Mouse (Mus musculus): ENCODE measurements around the gene Kif24. TPM values are rescaled to one million over a fixed set of nuclear protein-coding genes. Genes with fewer than 3 reads are reported as not detected.

Gene Kif24
- polyA plus RNA-seq, 1 experiment from 2014 or later: 8.7 TPM

DNA sequence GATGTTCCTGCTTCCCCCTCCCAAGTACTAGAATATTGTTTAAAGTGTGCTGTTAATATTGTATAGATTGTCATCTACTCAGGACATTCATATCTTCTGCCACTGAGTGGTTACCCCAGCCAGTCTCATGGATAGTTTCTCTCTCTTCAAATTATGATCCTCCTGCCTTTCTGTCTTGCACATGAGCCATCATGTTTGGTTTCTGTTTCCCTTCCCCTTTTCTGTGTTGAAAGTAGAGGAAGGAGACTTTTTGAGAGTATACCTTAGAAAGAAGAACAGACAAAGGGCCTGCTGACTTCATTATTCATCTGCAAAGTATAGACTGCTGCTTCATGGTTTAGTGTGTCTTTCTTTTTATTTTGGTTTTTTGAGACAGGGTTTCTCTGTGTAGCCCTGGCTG is 87.1 kb downstream of the Kif24 start:
- H3K4me3 ChIP-seq (ENCODE audit: low read depth, low read length): no peak overlapping the region
- ATAC-seq (replicated peaks; ENCODE audit: insufficient number of reproducible peaks, low FRiP score, low TSS enrichment, low read depth): no peak
- no peaks in the 10 kb centered on the region for H3K27me3 ChIP-seq (ENCODE audit: control insufficient read depth, insufficient read depth, low read length)
- no peak overlapping the region for H3K27ac ChIP-seq (replicated peaks; ENCODE audit: low read depth, low read length)
- peaks cover 2% of the 10 kb centered on the region for H3K36me3 ChIP-seq (replicated peaks; ENCODE audit: control insufficient read depth, insufficient read depth, low read depth, low read length)
- H3K9ac ChIP-seq (replicated peaks; ENCODE audit: low read length): no peak overlapping the region
- DNase-seq (ENCODE audit: low spot score): no peak
- no peak overlapping the region for H3K4me2 ChIP-seq (ENCODE audit: low read depth, low read length)
- H3K4me1 ChIP-seq (ENCODE audit: control insufficient read depth, insufficient read depth, low read length): no peaks in the 10 kb centered on the region
- H3K9me3 ChIP-seq (replicated peaks; ENCODE audit: control insufficient read depth, low read length): no peaks in the 10 kb centered on the region

DNA sequence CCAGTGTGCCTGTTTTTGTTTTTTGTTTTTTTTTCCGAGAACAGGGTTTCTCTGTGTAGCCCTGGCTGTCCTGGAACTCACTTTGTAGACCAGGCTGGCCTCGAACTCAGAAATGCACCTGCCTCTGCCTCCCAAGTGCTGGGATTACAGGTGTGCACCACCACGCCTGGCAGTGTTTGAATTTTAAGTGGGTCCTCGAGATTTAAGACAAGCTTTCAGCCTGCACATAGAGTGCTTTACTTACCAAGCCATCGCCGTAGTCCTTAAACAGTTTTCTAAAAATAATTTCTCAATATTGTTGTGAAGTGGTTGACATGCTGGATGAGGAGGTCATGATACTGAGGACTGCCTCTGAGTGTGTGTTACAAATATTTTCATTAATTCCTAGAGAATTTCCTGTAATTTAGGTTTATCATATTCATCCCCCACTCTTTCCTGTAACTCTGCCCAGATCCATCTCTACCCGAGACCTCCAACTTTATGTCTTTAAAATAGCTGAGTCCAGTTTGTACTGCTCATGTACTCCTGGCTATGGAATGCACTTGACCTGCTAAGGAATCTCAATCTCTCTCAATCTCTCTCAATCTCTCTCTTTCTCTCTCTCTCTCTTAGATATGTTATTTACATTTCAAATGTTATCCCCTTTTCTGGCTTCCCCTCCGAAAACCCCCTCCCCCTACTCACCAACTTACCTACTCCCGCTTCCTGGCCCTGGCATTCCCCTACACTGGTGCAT is 94.8 kb downstream of the Kif24 start:
- Histone ChIP-seq H3K4me2 (ENCODE audit: low read depth, low read length) (no peak overlapping the region), H3K4me1 (ENCODE audit: control insufficient read depth, insufficient read depth, low read length) (no peaks in the 10 kb centered on the region), H3K27me3 (ENCODE audit: control insufficient read depth, insufficient read depth, low read length) (no peaks in the 10 kb centered on the region), H3K9me3 (replicated peaks; ENCODE audit: control insufficient read depth, low read length) (no peaks in the 10 kb centered on the region), H3K9ac (replicated peaks; ENCODE audit: low read length) (no peak overlapping the region), H3K36me3 (replicated peaks; ENCODE audit: control insufficient read depth, insufficient read depth, low read depth, low read length) (no peaks in the 10 kb centered on the region; the same call in none of the 2 replicates), H3K4me3 (ENCODE audit: low read depth, low read length) (no peak overlapping the region), H3K27ac (replicated peaks; ENCODE audit: low read depth, low read length) (no peak overlapping the region)
- WGBS: 95% methylated on average over 9 of the region's 9 CpGs
- no peak for DNase-seq (ENCODE audit: low spot score)
- no peak for ATAC-seq (replicated peaks; ENCODE audit: insufficient number of reproducible peaks, low FRiP score, low TSS enrichment, low read depth)

DNA sequence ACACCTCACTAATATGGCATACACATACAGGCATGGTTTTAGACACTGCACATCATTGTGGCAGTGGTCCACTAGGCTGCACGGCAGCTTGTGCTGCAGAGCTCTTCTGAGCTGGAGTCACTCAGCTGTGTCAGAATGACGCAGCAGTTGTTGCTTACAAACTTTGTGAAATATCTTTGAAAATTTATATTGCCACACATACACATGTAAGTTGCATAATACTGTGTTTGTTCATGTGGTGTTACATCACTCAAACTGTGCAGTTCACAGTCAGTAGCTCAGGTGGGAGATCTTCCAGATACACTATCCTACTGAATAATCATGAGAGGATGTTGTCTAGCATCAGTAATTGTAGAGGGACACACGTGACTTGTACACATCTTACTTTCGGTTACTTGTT is 96.5 kb downstream of the Kif24 start:
- no peak for ATAC-seq (replicated peaks; ENCODE audit: insufficient number of reproducible peaks, low FRiP score, low TSS enrichment, low read depth)
- DNase-seq (ENCODE audit: low spot score): no peak
- H3K4me3 ChIP-seq (ENCODE audit: low read depth, low read length): no peak overlapping the region
- H3K9ac ChIP-seq (replicated peaks; ENCODE audit: low read length): no peak overlapping the region
- no peaks in the 10 kb centered on the region for H3K4me1 ChIP-seq (ENCODE audit: control insufficient read depth, insufficient read depth, low read length)
- H3K27me3 ChIP-seq (ENCODE audit: control insufficient read depth, insufficient read depth, low read length): no peaks in the 10 kb centered on the region
- no peaks in the 10 kb centered on the region; the same call in 1 of the 2 replicates for H3K36me3 ChIP-seq (replicated peaks; ENCODE audit: control insufficient read depth, insufficient read depth, low read depth, low read length)
- H3K27ac ChIP-seq (replicated peaks; ENCODE audit: low read depth, low read length): no peak overlapping the region
- H3K9me3 ChIP-seq (replicated peaks; ENCODE audit: control insufficient read depth, low read length): no peaks in the 10 kb centered on the region
- H3K4me2 ChIP-seq (ENCODE audit: low read depth, low read length): no peak overlapping the region
- 91% methylated on average over 4 of the region's 4 CpGs for WGBS

DNA sequence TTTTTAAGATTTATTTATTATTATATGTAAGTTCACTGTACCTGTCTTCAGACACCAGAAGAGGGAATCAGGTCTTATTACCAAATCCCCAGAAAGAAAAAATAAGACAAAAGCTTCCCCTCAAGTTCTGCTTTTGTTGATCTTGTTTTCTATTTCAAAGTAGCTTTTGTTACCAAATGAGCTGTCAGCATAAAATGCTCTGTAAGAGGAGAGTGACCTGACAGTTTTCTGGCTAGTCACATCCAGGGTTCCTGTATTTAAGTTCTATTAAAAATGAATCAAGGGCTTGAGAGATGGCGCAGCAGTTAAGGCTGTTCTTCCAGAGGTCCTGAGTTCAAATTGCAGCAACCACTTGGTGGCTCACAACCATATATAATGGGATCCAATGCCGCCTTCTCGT is 103.6 kb downstream of the Kif24 start:
- H3K4me3 ChIP-seq (ENCODE audit: low read depth, low read length): no peak overlapping the region
- ATAC-seq (replicated peaks; ENCODE audit: insufficient number of reproducible peaks, low FRiP score, low TSS enrichment, low read depth): no peak
- H3K4me2 ChIP-seq (ENCODE audit: low read depth, low read length): no peak overlapping the region
- no peak overlapping the region for H3K9ac ChIP-seq (replicated peaks; ENCODE audit: low read length)
- no peaks in the 10 kb centered on the region for H3K4me1 ChIP-seq (ENCODE audit: control insufficient read depth, insufficient read depth, low read length)
- H3K27ac ChIP-seq (replicated peaks; ENCODE audit: low read depth, low read length): no peak overlapping the region
- no peaks in the 10 kb centered on the region for H3K27me3 ChIP-seq (ENCODE audit: control insufficient read depth, insufficient read depth, low read length)
- DNase-seq (ENCODE audit: low spot score): no peak
- H3K36me3 ChIP-seq (replicated peaks; ENCODE audit: control insufficient read depth, insufficient read depth, low read depth, low read length): no peaks in the 10 kb centered on the region
- 95% methylated on average over 3 of the region's 3 CpGs for WGBS
- no peaks in the 10 kb centered on the region for H3K9me3 ChIP-seq (replicated peaks; ENCODE audit: control insufficient read depth, low read length)

DNA sequence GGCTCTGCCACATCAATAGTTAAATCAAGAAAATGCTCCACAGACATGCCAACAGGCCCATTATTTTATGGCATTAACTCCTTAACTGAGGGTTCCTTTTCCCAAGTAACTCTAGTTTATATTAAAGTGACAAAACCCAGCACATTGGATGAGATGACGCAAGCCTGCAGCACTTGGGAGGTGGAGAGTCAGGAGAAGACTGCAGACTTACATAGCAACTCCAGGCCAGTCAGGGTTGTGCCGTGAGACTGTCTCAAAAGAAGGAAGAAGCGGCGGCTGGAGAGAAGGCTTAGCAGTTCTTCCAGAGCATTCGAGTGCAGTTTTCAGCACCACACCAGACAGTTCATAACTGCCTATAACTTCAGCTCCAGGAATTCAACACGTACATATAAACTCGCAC is 105.3 kb downstream of the Kif24 start:
- Histone ChIP-seq H3K9me3 (replicated peaks; ENCODE audit: control insufficient read depth, low read length) (no peaks in the 10 kb centered on the region), H3K4me3 (ENCODE audit: low read depth, low read length) (no peak overlapping the region), H3K9ac (replicated peaks; ENCODE audit: low read length) (no peak overlapping the region), H3K4me2 (ENCODE audit: low read depth, low read length) (no peak overlapping the region), H3K27me3 (ENCODE audit: control insufficient read depth, insufficient read depth, low read length) (no peaks in the 10 kb centered on the region), H3K36me3 (replicated peaks; ENCODE audit: control insufficient read depth, insufficient read depth, low read depth, low read length) (no peaks in the 10 kb centered on the region), H3K27ac (replicated peaks; ENCODE audit: low read depth, low read length) (no peak overlapping the region), H3K4me1 (ENCODE audit: control insufficient read depth, insufficient read depth, low read length) (no peaks in the 10 kb centered on the region)
- no peak for ATAC-seq (replicated peaks; ENCODE audit: insufficient number of reproducible peaks, low FRiP score, low TSS enrichment, low read depth)
- DNase-seq (ENCODE audit: low spot score): no peak
- 93% methylated on average over 7 of the region's 7 CpGs for WGBS

DNA sequence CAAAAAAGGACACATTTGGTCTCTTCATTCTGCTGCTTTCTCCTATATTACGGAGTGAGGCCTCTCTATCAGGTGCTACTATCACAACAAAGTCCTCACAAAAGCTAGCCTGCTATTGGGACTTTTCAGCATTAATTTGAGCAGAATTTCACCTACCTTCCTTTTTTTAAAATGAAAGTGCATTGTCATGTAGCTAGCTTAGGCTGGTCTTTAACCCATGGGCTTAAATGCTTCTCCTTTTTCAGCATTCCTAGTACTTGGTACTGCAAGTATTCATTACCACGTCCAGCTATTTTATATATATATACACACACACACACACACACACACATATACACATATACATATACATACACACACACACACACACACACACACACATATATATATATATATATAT is 106.0 kb downstream of the Kif24 start:
- DNase-seq (ENCODE audit: low spot score) (no peak), ATAC-seq (replicated peaks; ENCODE audit: insufficient number of reproducible peaks, low FRiP score, low TSS enrichment, low read depth) (no peak)
- H3K4me1 ChIP-seq (ENCODE audit: control insufficient read depth, insufficient read depth, low read length): no peaks in the 10 kb centered on the region
- no peak overlapping the region for H3K4me2 ChIP-seq (ENCODE audit: low read depth, low read length)
- H3K9me3 ChIP-seq (replicated peaks; ENCODE audit: control insufficient read depth, low read length): no peaks in the 10 kb centered on the region
- no peak overlapping the region for H3K27ac ChIP-seq (replicated peaks; ENCODE audit: low read depth, low read length)
- 87% methylated on average over 2 of the region's 2 CpGs for WGBS
- H3K9ac ChIP-seq (replicated peaks; ENCODE audit: low read length): no peak overlapping the region
- no peaks in the 10 kb centered on the region for H3K27me3 ChIP-seq (ENCODE audit: control insufficient read depth, insufficient read depth, low read length)
- H3K36me3 ChIP-seq (replicated peaks; ENCODE audit: control insufficient read depth, insufficient read depth, low read depth, low read length): no peaks in the 10 kb centered on the region
- no peak overlapping the region for H3K4me3 ChIP-seq (ENCODE audit: low read depth, low read length)

DNA sequence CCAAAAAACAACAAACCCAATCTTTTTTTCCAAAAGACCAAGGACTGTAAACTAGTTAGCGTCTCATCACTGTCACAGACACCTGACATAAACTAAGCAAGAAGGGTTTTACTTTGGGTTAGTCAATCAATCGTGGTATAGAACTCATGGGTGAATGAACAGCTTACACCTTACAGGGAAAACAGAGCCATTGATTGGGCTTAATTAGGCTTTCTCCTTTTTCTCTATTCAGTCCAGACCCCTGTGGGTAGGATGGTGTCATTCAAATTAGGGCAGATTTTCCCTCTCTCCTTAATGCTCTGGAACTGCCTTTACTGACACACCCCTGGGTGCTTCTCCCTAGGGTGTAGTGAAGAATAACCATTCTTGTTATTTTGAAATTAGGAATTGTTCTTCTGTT is 107.5 kb downstream of the Kif24 start:
- Histone ChIP-seq H3K27me3 (ENCODE audit: control insufficient read depth, insufficient read depth, low read length) (no peaks in the 10 kb centered on the region), H3K27ac (replicated peaks; ENCODE audit: low read depth, low read length) (no peak overlapping the region), H3K36me3 (replicated peaks; ENCODE audit: control insufficient read depth, insufficient read depth, low read depth, low read length) (peaks cover 3% of the 10 kb centered on the region; the same call in 1 of the 2 replicates), H3K9me3 (replicated peaks; ENCODE audit: control insufficient read depth, low read length) (no peaks in the 10 kb centered on the region), H3K9ac (replicated peaks; ENCODE audit: low read length) (no peak overlapping the region), H3K4me2 (ENCODE audit: low read depth, low read length) (no peak overlapping the region), H3K4me1 (ENCODE audit: control insufficient read depth, insufficient read depth, low read length) (no peaks in the 10 kb centered on the region), H3K4me3 (ENCODE audit: low read depth, low read length) (no peak overlapping the region)
- WGBS: 56% methylated on average over 2 of the region's 2 CpGs
- DNase-seq (ENCODE audit: low spot score) (no peak), ATAC-seq (replicated peaks; ENCODE audit: insufficient number of reproducible peaks, low FRiP score, low TSS enrichment, low read depth) (no peak)

DNA sequence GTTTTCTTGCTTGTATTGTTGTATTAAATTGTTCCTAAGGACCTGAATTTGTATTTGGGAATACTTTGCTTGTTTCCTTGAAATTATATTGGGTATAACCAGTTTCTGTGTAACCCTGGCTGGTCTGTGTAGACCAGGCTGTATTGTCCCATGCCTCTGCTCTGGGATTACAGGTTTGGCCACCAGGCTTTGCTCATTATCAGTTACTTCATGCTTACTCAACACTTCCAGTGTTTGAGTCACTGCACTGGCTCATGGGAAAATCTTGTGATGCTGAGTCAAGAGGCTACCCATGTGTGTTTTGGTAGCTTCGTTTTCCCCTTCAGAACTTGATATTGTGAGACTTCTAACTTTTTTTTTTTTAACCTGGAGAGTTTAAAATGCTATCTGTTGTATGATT is 111.4 kb downstream of the Kif24 start:
- Histone ChIP-seq H3K9me3 (replicated peaks; ENCODE audit: control insufficient read depth, low read length) (no peaks in the 10 kb centered on the region), H3K4me1 (ENCODE audit: control insufficient read depth, insufficient read depth, low read length) (no peaks in the 10 kb centered on the region), H3K36me3 (replicated peaks; ENCODE audit: control insufficient read depth, insufficient read depth, low read depth, low read length) (peaks cover 3% of the 10 kb centered on the region; the same call in 1 of the 2 replicates), H3K27ac (replicated peaks; ENCODE audit: low read depth, low read length) (no peak overlapping the region), H3K27me3 (ENCODE audit: control insufficient read depth, insufficient read depth, low read length) (no peaks in the 10 kb centered on the region), H3K4me3 (ENCODE audit: low read depth, low read length) (no peak overlapping the region), H3K4me2 (ENCODE audit: low read depth, low read length) (no peak overlapping the region), H3K9ac (replicated peaks; ENCODE audit: low read length) (no peak overlapping the region)
- ATAC-seq (replicated peaks; ENCODE audit: insufficient number of reproducible peaks, low FRiP score, low TSS enrichment, low read depth): no peak
- WGBS: 81% methylated on average over 1 of the region's 1 CpGs
- DNase-seq (ENCODE audit: low spot score): no peak

Data from embryonic facial prominence, embryonic 11.5 days (tissue).